Mouse (Mus musculus) CH12.LX (cell line): ENCODE data around the gene Thoc6. TPM values are rescaled to one million over a fixed set of nuclear protein-coding genes. Genes with fewer than 3 reads are reported as not detected.
A peak's percentile ranks its signal among the peaks of the same experiment; 100 is the strongest.

Experiments used
- DNase-seq: peaks from one replicate; pipeline ENCODE4 v3.0.0-alpha.2; 2013; ENCODE audit errors: extremely low read depth
- H3K27ac ChIP-seq: 2 replicates; pipeline ENCODE4 v1.5.1; 2012; ENCODE audit warnings: low read depth, mild to moderate bottlenecking, control low read depth, moderate library complexity; ENCODE audit not compliant: insufficient read depth
- H3K27me3 ChIP-seq: replicated peaks from 2 replicates; pipeline ENCODE3; 2012; ENCODE audit warnings: inconsistent platforms
- H3K36me3 ChIP-seq, 2 experiments: replicated peaks in 1 of 2; 2 replicates each; pipeline versions ENCODE3 to v1.6.1; 2012; ENCODE audit warnings: inconsistent platforms in 1 of 2, low read length in 1 of 2, mild to moderate bottlenecking in 1 of 2, mixed read lengths in 1 of 2, moderate library complexity in 1 of 2; ENCODE audit not compliant: control insufficient read depth in 1 of 2, insufficient read depth in 1 of 2
- H3K4me1 ChIP-seq, 2 experiments: 2 replicates each; pipeline ENCODE4 v1.6.1; 2012; ENCODE audit warnings: inconsistent platforms in 1 of 2, moderate library complexity in 1 of 2; ENCODE audit not compliant: insufficient read depth in 2 of 2, control insufficient read depth in 1 of 2
- H3K4me2 ChIP-seq: 2 replicates; pipeline ENCODE4 v1.6.1; 2012; ENCODE audit warnings: low read depth, mild to moderate bottlenecking, control low read depth; ENCODE audit not compliant: poor library complexity, insufficient read depth, severe bottlenecking
- H3K4me3 ChIP-seq, 3 experiments: fragments of 150-350 bp in 1 of 3; sonication (generic) in 1 of 3; replicated peaks in 1 of 3; 2 replicates each; pipeline versions ENCODE3 to v1.5.1; 2011 to 2012; ENCODE audit warnings: low read depth in 2 of 3, low read length in 2 of 3, mild to moderate bottlenecking in 2 of 3, moderate library complexity in 2 of 3, control low read depth in 1 of 3, improper control_type of control experiment in 1 of 3, inconsistent platforms in 1 of 3, mixed read lengths in 1 of 3; ENCODE audit not compliant: poor library complexity in 1 of 3
- H3K79me2 ChIP-seq: replicated peaks from 2 replicates; pipeline ENCODE4 v1.6.1; 2012; ENCODE audit warnings: mild to moderate bottlenecking, moderate library complexity; ENCODE audit not compliant: control insufficient read depth, poor library complexity, insufficient read depth, severe bottlenecking; ENCODE audit errors: extremely low read depth
- H3K9ac ChIP-seq: 2 replicates; pipeline ENCODE4 v1.6.1; 2012; ENCODE audit warnings: low read depth, mild to moderate bottlenecking, control low read depth, moderate library complexity; ENCODE audit not compliant: insufficient read depth
- H3K9me3 ChIP-seq: replicated peaks from 2 replicates; pipeline ENCODE3; 2012; ENCODE audit warnings: low read length, inconsistent platforms, mixed read lengths
- BHLHE40 ChIP-seq: IDR thresholded peaks from 2 replicates; pipeline ENCODE4 v1.6.1; 2011; ENCODE audit warnings: mild to moderate bottlenecking, low read depth, low read length, improper control_type of control experiment
- CHD1 ChIP-seq: IDR thresholded peaks from 2 replicates; pipeline ENCODE4 v1.6.1; 2012; ENCODE audit warnings: low read depth, low read length, improper control_type of control experiment, inconsistent platforms
- CHD2 ChIP-seq: IDR thresholded peaks from 2 replicates; pipeline ENCODE4 v1.6.1; 2011; ENCODE audit warnings: low read length, improper control_type of control experiment
- CTCF ChIP-seq, 2 experiments: IDR thresholded peaks in 1 of 2; conservative IDR thresholded peaks in 1 of 2; 2 replicates each; pipeline ENCODE4 v1.5.1; 2011 to 2012; ENCODE audit warnings: low read depth in 2 of 2, low read length in 2 of 2, improper control_type of control experiment in 1 of 2, inconsistent platforms in 1 of 2, mild to moderate bottlenecking in 1 of 2, moderate library complexity in 1 of 2
- E2F4 ChIP-seq: IDR thresholded peaks from 2 replicates; pipeline ENCODE4 v1.6.1; 2011; ENCODE audit warnings: low read depth, low read length, improper control_type of control experiment; ENCODE audit not compliant: insufficient replicate concordance
- ELF1 ChIP-seq: IDR thresholded peaks from 2 replicates; pipeline ENCODE4 v1.6.1; 2014; ENCODE audit warnings: low read depth, mild to moderate bottlenecking, inconsistent platforms, low read length, improper control_type of control experiment
- EP300 ChIP-seq: IDR thresholded peaks from 2 replicates; pipeline ENCODE4 v1.6.1; 2011; ENCODE audit warnings: low read length, improper control_type of control experiment
- ETS1 ChIP-seq: conservative IDR thresholded peaks from 2 replicates; pipeline ENCODE4 v1.6.1; 2012; ENCODE audit warnings: low read depth, mild to moderate bottlenecking, inconsistent platforms, low read length, improper control_type of control experiment, moderate library complexity
- GABPA ChIP-seq: IDR thresholded peaks from 2 replicates; pipeline ENCODE4 v1.6.1; 2012; ENCODE audit warnings: low read depth, low read length, improper control_type of control experiment, inconsistent platforms; ENCODE audit not compliant: insufficient replicate concordance
- HCFC1 ChIP-seq: IDR thresholded peaks from 2 replicates; pipeline ENCODE4 v1.6.1; 2012; ENCODE audit warnings: low read depth, mild to moderate bottlenecking, inconsistent platforms, low read length, improper control_type of control experiment
- IRF4 ChIP-seq: IDR thresholded peaks from 2 replicates; pipeline ENCODE4 v1.6.1; 2014; ENCODE audit warnings: low read depth, mild to moderate bottlenecking, inconsistent platforms, low read length, improper control_type of control experiment
- JUN ChIP-seq: IDR thresholded peaks from 2 replicates; pipeline ENCODE4 v1.6.1; 2011; ENCODE audit warnings: low read depth, mild to moderate bottlenecking, low read length, improper control_type of control experiment, moderate library complexity; ENCODE audit not compliant: insufficient read depth
- JUND ChIP-seq: conservative IDR thresholded peaks from 2 replicates; pipeline ENCODE4 v1.6.1; 2011; ENCODE audit warnings: low read depth, low read length, improper control_type of control experiment
- KAT2A ChIP-seq: IDR thresholded peaks from 2 replicates; pipeline ENCODE4 v1.6.1; 2012; ENCODE audit warnings: low read length, improper control_type of control experiment, inconsistent platforms; ENCODE audit not compliant: insufficient replicate concordance
- MAFK ChIP-seq: IDR thresholded peaks from 2 replicates; pipeline ENCODE4 v1.6.1; 2011; ENCODE audit warnings: low read length, improper control_type of control experiment; ENCODE audit not compliant: insufficient replicate concordance
- MAX ChIP-seq: IDR thresholded peaks from 2 replicates; pipeline ENCODE4 v1.6.1; 2011; ENCODE audit warnings: low read length, improper control_type of control experiment
- MAZ ChIP-seq: IDR thresholded peaks from 2 replicates; pipeline ENCODE4 v1.6.1; 2012; ENCODE audit warnings: low read depth, mild to moderate bottlenecking, inconsistent platforms, low read length, improper control_type of control experiment, moderate library complexity
- MEF2A ChIP-seq: IDR thresholded peaks from 2 replicates; pipeline ENCODE4 v1.6.1; 2014; ENCODE audit warnings: low read depth, mild to moderate bottlenecking, inconsistent platforms, low read length, improper control_type of control experiment, borderline replicate concordance
- MXI1 ChIP-seq: IDR thresholded peaks from 2 replicates; pipeline ENCODE4 v1.6.1; 2011; ENCODE audit warnings: mild to moderate bottlenecking, low read depth, low read length, improper control_type of control experiment
- MYC ChIP-seq: IDR thresholded peaks from 2 replicates; pipeline ENCODE4 v1.6.1; 2011; ENCODE audit warnings: low read depth, mild to moderate bottlenecking, improper control_type of control experiment, low read length
- NELFE ChIP-seq: IDR thresholded peaks from 2 replicates; pipeline ENCODE4 v1.6.1; 2011; ENCODE audit warnings: low read depth, low read length, improper control_type of control experiment
- NRF1 ChIP-seq: IDR thresholded peaks from 2 replicates; pipeline ENCODE4 v1.6.1; 2014; ENCODE audit warnings: low read depth, mild to moderate bottlenecking, inconsistent platforms, low read length, improper control_type of control experiment, moderate library complexity
- PAX5 ChIP-seq: IDR thresholded peaks from 2 replicates; pipeline ENCODE4 v1.6.1; 2012; ENCODE audit warnings: low read length, inconsistent platforms, mixed read lengths
- POLR2A ChIP-seq: IDR thresholded peaks from 2 replicates; pipeline ENCODE4 v1.6.1; 2011; ENCODE audit warnings: low read depth, mild to moderate bottlenecking, improper control_type of control experiment, low read length
- POLR2AphosphoS2 ChIP-seq: IDR thresholded peaks from 2 replicates; pipeline ENCODE4 v1.6.1; 2011; ENCODE audit warnings: low read depth, low read length, improper control_type of control experiment
- RAD21 ChIP-seq: IDR thresholded peaks from 2 replicates; pipeline ENCODE4 v1.6.1; 2011; ENCODE audit warnings: low read depth, mild to moderate bottlenecking, low read length, improper control_type of control experiment, moderate library complexity
- RCOR1 ChIP-seq: conservative IDR thresholded peaks from 2 replicates; pipeline ENCODE4 v1.6.1; 2012; ENCODE audit warnings: low read depth, mild to moderate bottlenecking, inconsistent platforms, low read length, improper control_type of control experiment
- SIN3A ChIP-seq: IDR thresholded peaks from 2 replicates; pipeline ENCODE4 v1.6.1; 2012; ENCODE audit warnings: low read length, improper control_type of control experiment, inconsistent platforms
- SMC3 ChIP-seq: IDR thresholded peaks from 2 replicates; pipeline ENCODE4 v1.6.1; 2011; ENCODE audit warnings: low read depth, low read length, improper control_type of control experiment
- TBP ChIP-seq: conservative IDR thresholded peaks from 2 replicates; pipeline ENCODE4 v1.6.1; 2011; ENCODE audit warnings: low read depth, low read length, improper control_type of control experiment
- TCF12 ChIP-seq: IDR thresholded peaks from 2 replicates; pipeline ENCODE4 v1.6.1; 2014; ENCODE audit warnings: low read depth, mild to moderate bottlenecking, inconsistent platforms, low read length, improper control_type of control experiment
- UBTF ChIP-seq: IDR thresholded peaks from 2 replicates; pipeline ENCODE4 v1.6.1; 2012; ENCODE audit warnings: low read depth, mild to moderate bottlenecking, inconsistent platforms, low read length, improper control_type of control experiment, moderate library complexity
- USF1 ChIP-seq: IDR thresholded peaks from 2 replicates; pipeline ENCODE4 v1.6.1; 2014; ENCODE audit warnings: low read depth, mild to moderate bottlenecking, inconsistent platforms, low read length, improper control_type of control experiment
- USF2 ChIP-seq: conservative IDR thresholded peaks from 2 replicates; pipeline ENCODE4 v1.6.1; 2011; ENCODE audit warnings: low read depth, low read length, improper control_type of control experiment
- ZC3H11A ChIP-seq: IDR thresholded peaks from 2 replicates; pipeline ENCODE4 v1.6.1; 2012; ENCODE audit warnings: low read depth, mild to moderate bottlenecking, inconsistent platforms, low read length, improper control_type of control experiment
- ZKSCAN1 ChIP-seq: IDR thresholded peaks from 2 replicates; pipeline ENCODE4 v1.6.1; 2012; ENCODE audit warnings: low read depth, inconsistent platforms, low read length, improper control_type of control experiment, borderline replicate concordance
- ZMIZ1 ChIP-seq: IDR thresholded peaks from 2 replicates; pipeline ENCODE4 v1.6.1; 2012; ENCODE audit warnings: low read depth, mild to moderate bottlenecking, inconsistent platforms, low read length, improper control_type of control experiment
- ZNF384 ChIP-seq: IDR thresholded peaks from 2 replicates; pipeline ENCODE4 v1.6.1; 2012; ENCODE audit warnings: low read depth, low read length, improper control_type of control experiment, inconsistent platforms
- dilution Hi-C: fragments of 300-500 bp; cut with MboI; formaldehyde crosslinking; loops from 2 replicates; pipeline ENCODE4 v1.14.3; 2020; ENCODE audit warnings: low sequenced_read_pairs; ENCODE audit not compliant: extremely low pct_unique_long_range_greater_than_20kb, extremely low pct_ligation_motif_present
- in situ Hi-C: fragments of 300-500 bp; cut with MboI; formaldehyde crosslinking; loops from 3 replicates; pipeline ENCODE4 v1.14.3; 2019; ENCODE audit warnings: low sequenced_read_pairs, low pct_ligation_motif_present, low pct_unique_long_range_greater_than_20kb, mixed read lengths
- polyA plus RNA-seq: library from polyadenylated mRNA; unstranded; fragments of >175 nt; gene quantifications from 2 replicates; pipeline ENCODE4 v1.2.1, GENCODE M21; 2012; ENCODE audit warnings: low read depth; ENCODE audit not compliant: insufficient read length
- total RNA-seq, 2 experiments: library from RNA; depleted of rRNA; stranded (reverse); fragments of 300-350 nt in 1 of 2; fragments of >200 nt in 1 of 2; gene quantifications; 2 replicates each; pipeline ENCODE4 v1.2.3; 2012 to 2014

Gene Thoc6
- total RNA-seq (2012; rRNA removed): 40.1 and 41.4 TPM in 2 replicates
- 31.5 and 37.9 TPM in 2 replicates for total RNA-seq (2014; rRNA removed)
- polyA plus RNA-seq: 34.8 and 37.4 TPM in 2 replicates

DNA sequence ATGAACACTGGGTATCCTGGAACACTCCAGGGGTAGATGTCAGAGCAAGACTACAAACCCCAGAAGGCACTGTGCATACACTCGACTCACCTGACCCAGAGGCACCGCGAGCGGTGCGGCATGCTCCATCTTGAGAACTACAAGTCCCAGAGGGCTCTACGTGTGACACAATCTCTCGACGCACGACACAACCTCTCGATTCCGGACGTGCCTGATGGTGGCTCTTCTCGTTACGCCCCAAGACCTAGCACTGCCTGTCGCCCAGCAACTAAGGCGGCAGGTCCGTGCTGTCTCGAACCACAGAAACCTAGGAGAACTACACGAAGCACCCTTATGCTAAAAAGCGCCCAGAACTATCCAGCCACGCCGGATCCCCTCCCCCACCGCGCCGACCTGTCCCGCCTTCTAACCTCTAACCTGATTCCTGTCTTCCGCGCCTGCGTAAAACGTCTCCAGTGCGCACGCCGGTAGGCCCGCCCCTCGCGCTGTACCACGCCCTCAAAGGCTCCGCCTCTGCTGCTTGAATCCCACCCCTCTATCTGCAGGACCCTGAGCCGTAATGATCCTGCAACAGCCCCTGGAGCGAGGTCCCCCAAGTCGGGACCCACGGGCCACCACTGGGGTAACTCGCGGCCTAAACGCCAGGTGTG, at the start of gene Thoc6, which contains the start of gene Hcfc1r1:
Thoc6 (minus strand) TSS at position 459 of the 650 bp plus-strand sequence.
Hcfc1r1 (plus strand) TSS at position 173 of the 650 bp plus-strand sequence.
- Histone ChIP-seq H3K79me2 (no peaks in the 10 kb centered on the region), H3K9me3 (no peaks in the 10 kb centered on the region), H3K4me3 (peak within 1 kb of the TSS; percentile 58 to 62 (median 59)), H3K27me3 (peaks cover 18% of the 10 kb centered on the region), H3K4me2 (peak within 1 kb of the TSS; percentile 64), H3K36me3 (peaks cover 18 to 25% of the 10 kb centered on the region in 2 experiments), H3K9ac (peak within 1 kb of the TSS; percentile 67), H3K27ac (peak within 1 kb of the TSS; percentile 85), H3K4me1 (peaks cover 15 to 53% of the 10 kb centered on the region in 2 experiments)
- DNase-seq: peak; percentile 98
- TF ChIP-seq PAX5: no peak
- TF ChIP-seq RAD21: no peak
- peak; percentile 73 for TF ChIP-seq USF2
- TF ChIP-seq MEF2A: peak; percentile 42
- peak; percentile 25; the same call in 1 of the 2 replicates for TF ChIP-seq IRF4
- TF ChIP-seq SMC3: no peak
- peak; percentile 89 for TF ChIP-seq BHLHE40
- peak; percentile 96 for TF ChIP-seq MYC
- peak; percentile 86 for TF ChIP-seq MXI1
- peak; percentile 29; the same call in 1 of the 2 replicates for TF ChIP-seq ETS1
- peak; percentile 86 for TF ChIP-seq ELF1
- TF ChIP-seq MAX: peak; percentile 91
- no peak for TF ChIP-seq CTCF (conservative IDR thresholded peaks at IDR 0.05 in 1 of 2, IDR thresholded peaks at IDR 0.05 in 1 of 2; ENCODE audit: low read depth in 2 of 2, low read length in 2 of 2)
- TF ChIP-seq HCFC1: peak; percentile 98
- TF ChIP-seq ZNF384: peak; percentile 24; the same call in 1 of the 2 replicates
- no peak for TF ChIP-seq UBTF
- no peak for TF ChIP-seq EP300
- peak; percentile 64; the same call in 1 of the 2 replicates for TF ChIP-seq MAZ
- TF ChIP-seq ZKSCAN1: no peak
- peak; percentile 54; the same call in 1 of the 2 replicates for TF ChIP-seq GABPA
- TF ChIP-seq POLR2A: peak; percentile 86
- TF ChIP-seq RCOR1: peak; percentile 69; the same call in 1 of the 2 replicates
- peak; percentile 78 for TF ChIP-seq TCF12
- TF ChIP-seq ZC3H11A: no peak
- peak; percentile 97 for TF ChIP-seq CHD2
- peak; percentile 96 for TF ChIP-seq SIN3A
- 0 out of 2 replicates have a peak, but pooled peaks have one; percentile 76 for TF ChIP-seq E2F4
- TF ChIP-seq TBP: peak; percentile 81
- peak; percentile 87 for TF ChIP-seq USF1
- TF ChIP-seq JUND: no peak; the same call in 1 of the 2 replicates
- TF ChIP-seq KAT2A: peak; percentile 94; the same call in 1 of the 2 replicates
- peak; percentile 67; the same call in 1 of the 2 replicates for TF ChIP-seq POLR2AphosphoS2
- TF ChIP-seq JUN: no peak; the same call in 1 of the 2 replicates
- TF ChIP-seq NELFE: peak; percentile 74; the same call in 1 of the 2 replicates
- TF ChIP-seq NRF1: peak; percentile 82
- no peak for TF ChIP-seq MAFK
- peak; percentile 36; the same call in 1 of the 2 replicates for TF ChIP-seq ZMIZ1
- no peak for TF ChIP-seq CHD1
- dilution Hi-C loops (no loop called here), in situ Hi-C loops (loop anchor here (10.0 kb wide), 1 partner anchor 51 kb away; the partner anchor contains the start of genes 1520401A03Rik and Pkmyt1)
